Mouse (Mus musculus) G1E-ER4 (cell line): Measurements from ENCODE around the gene D330045A20Rik. TPM values are rescaled to one million over a fixed set of nuclear protein-coding genes. Genes with fewer than 3 reads are reported as not detected.

ENCODE experiments used
- GATA1 ChIP-seq: IDR thresholded peaks from one replicate; pipeline ENCODE4 v1.8.0; 2012; ENCODE audit warnings: low read length, inconsistent platforms
- polyA plus RNA-seq: library from polyadenylated mRNA; stranded (reverse); fragments of >175 nt; gene quantifications from 2 replicates; pipeline ENCODE4 v1.2.3, GENCODE M21; 2012

Gene D330045A20Rik
- 0.55 and 0.81 TPM in 2 replicates for polyA plus RNA-seq

DNA sequence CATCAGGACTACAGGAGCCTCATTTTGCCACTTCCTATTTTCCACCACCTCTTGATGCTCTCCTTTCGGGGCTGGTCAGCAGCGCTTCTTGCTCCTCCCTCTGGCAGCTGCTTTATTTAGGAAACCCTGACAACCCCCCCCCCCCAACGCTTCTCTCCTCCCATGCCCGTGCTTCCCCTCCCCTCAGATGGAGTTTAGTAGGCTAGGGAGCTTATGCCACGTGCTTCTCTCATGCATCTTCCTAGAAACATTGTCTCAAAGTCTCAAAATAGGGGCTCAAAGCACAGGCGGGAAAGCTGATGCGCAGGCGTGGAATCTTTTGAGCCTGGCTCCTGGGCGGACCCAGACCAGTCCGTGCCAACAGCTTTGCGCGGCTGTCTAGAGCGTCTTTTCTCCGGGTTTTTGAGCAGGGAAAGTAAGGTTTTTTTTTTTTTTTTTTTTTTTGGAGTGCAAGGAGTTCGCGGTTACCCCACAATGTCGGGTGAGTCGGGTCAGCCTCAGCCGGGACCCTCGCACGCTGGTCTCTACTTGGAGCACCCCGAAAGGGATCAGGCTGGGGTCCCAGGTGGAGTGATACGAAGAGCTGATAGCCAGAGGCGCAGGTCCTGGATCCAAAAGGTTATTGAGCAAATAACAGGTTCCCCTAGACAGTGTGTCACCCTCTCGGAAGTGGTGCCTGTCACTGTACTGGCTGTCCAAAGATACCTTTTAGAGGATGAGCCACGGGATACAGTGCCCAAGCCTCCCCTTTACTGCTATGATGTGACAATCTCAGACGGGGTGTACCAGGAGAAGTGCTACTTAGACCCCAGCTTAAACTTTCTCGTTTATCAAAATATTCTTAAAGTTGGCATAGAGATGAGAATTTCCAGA, at the start of gene D330045A20Rik:
D330045A20Rik (plus strand) TSS at position 346 of the 873 bp plus-strand sequence.
- no peak for TF ChIP-seq GATA1

DNA sequence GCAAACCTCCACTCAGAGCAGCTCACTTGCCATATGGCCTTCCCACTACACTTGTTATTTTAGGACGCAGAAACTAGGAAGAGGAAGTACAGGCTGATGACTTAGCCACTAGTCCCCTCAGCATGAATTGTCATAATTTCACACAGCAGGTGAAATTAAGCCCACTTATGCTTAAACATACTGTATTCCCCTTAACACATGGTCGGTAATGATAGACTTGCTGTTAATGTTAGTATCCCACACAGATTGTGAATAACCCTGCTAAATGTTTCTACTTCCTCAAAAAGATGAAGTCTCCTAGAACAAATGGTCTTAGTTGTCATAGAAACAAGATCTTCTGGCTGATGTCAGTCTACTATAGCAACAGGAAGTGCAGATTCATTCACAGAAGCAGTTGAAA, 47.6 kb upstream of the D330045A20Rik start:
- TF ChIP-seq GATA1: no peak

DNA sequence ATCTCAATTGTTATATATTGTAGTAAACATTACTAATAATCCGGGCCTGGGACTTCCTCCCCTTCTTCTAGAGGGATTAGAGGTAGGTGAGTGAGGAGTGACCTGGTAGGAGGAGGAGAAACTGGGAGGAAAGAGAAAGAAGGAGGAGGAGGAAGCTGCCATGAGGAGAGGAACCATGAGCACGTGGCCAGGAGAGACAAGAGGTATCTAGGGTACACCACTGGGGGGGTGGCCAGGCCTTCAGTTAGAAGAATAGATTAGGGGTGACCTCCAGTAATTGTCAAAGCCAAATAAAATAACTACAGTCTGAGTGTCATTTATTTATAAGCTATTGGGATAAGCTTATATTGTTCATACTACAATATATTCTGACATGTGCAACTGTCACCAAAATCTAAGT, 45.0 kb upstream of the D330045A20Rik start:
- TF ChIP-seq GATA1: no peak

DNA sequence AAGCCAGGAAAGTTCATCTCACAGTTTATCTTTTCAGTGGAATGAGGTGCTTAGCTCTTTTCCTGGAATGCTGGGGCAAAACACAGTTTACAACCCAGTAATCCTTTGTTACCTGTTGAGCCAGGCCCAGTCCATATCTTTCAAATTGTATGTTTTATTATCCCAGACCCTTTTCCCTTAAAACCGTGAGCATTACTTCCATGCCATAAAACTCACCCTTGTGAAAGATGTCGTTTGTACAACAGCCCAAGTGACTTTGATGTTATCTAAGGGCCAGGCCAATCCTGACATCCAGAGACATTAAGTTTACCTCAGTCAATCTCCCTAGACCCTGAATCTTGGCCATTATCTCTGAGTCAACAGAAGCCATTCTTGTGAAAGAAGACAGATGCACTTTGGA, 23.4 kb upstream of the D330045A20Rik start:
- TF ChIP-seq GATA1: no peak

DNA sequence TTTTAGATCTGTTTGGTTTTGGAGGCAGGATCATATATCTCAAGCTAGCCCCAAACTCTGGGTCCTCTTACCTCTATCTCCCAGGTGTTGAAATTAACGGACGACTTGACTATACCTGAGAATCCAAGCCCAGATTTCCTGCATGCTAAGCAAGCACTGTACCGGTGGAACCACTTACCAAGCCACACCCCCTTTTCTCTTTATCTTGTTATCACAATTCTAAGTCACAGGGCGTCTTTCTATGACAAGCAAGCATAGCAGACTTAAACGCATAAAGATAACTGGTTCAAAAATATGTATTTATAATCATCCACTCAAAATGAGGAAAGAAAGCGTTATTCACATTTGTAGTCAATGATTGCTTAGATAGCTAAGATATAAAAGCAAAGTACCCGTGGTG, 1.9 kb downstream of the D330045A20Rik start:
- TF ChIP-seq GATA1: no peak

DNA sequence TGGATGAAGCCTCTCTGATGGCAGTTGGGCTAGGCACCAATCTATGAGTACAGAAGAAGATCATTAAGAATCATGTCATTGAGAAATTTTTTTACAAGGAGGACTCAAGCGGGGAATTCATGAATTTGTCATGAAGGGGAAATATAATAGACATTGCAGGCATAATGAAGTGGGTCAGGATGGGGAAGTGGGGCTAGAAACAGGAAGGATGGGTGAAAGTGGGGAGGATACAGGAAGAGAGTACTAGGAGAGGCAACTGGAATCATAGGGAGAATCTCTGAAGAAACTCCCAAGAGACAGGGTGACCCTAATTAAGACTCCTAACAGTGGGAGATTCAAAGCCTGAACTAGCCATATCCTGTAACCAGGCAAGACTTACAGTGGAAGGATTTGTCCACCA, 4.8 kb downstream of the D330045A20Rik start:
- no peak for TF ChIP-seq GATA1

DNA sequence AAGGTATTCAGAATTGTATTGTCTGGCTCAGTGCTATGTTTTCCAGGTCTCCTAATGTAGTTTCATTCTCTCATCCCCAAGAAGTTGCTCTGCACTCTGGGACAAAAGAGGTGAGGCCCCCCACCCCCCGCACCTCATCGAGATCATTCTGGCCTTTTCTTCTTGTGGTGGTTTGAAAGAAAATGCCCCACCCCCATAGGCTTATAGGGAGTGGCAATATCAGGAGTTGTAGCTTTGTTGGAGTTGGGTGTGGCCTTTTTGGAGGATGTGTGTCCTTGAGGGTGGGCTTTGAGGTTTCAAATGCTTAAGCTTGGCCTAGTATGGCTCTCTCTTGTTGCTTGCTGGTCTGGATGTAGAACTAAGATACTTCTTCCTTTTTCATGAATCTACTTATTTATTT, 36.0 kb downstream of the D330045A20Rik start:
- TF ChIP-seq GATA1: no peak

DNA sequence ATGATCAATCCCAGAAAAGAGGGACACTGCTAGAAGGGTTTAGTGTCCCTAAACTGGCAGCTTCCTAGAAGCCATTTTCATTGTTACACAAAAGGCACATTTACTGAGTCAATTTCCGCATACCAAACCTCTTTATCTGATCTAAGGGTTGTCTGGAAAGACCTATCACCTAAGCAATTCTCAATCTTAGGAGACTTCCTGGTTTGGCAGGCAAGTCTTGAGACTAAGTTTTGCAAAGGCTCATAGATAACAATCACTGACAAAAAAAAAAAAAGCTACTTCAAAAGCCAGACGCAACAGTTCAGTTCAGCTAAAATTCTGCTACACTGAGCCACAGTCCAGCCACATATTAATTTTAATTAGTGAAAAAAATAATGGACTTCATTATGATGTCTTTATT, 39.1 kb downstream of the D330045A20Rik start:
- no peak for TF ChIP-seq GATA1

DNA sequence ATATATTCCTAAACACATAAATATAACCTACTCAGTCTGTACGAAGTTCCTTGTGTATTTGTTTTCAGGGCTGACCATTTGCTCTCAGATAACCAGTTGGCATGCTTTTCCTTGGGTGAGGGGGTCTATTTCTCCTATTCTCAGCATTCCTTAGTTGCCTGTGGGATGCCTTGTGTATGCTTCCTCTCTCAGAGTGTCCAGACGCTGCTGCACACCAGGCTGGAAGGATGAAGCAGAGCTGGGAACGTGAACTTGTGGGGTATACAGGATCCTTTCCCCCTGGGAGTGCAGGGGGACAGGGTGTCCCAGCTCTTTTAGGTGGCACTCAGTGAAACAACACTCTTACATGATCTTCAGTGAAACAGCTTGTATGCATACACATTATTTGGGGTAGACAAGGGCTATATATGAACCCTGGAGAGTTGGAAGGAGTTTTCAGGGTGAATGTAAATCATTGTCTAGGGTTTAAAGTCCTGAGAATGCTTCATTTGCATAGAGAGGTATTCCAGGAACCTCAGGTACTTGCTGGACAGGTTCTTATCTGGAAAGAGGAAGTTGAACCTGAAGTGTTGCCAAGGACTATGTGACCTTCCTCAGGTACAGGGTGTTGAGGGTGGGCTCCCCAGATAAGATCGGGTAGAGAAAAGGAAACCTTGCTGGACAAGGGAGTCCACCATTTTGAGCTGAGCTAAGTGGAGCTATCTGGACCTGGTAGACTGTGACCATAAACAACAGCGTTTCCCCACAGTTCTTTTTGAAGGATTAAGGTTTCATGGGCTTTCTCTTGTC, 44.3 kb downstream of the D330045A20Rik start:
- TF ChIP-seq GATA1: no peak

DNA sequence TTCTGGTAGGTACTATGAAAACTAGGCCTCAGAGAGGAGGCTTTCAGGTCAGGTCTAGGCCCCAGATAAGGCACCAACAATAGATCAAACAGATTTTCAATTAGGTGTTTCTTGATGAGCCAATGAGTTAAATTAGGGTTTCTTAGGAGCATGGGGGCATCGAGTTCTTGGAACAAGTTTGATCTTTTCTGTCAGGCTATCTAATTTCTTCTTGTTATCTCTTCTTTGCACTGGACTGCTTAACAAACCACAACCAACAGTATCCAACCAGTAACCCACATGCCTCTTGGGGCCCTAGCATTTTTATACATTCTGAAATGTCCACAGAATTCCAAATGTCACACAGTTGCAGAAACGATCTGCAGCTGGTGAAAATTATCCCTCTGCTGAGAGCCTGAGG, 45.6 kb downstream of the D330045A20Rik start:
- TF ChIP-seq GATA1: no peak

DNA sequence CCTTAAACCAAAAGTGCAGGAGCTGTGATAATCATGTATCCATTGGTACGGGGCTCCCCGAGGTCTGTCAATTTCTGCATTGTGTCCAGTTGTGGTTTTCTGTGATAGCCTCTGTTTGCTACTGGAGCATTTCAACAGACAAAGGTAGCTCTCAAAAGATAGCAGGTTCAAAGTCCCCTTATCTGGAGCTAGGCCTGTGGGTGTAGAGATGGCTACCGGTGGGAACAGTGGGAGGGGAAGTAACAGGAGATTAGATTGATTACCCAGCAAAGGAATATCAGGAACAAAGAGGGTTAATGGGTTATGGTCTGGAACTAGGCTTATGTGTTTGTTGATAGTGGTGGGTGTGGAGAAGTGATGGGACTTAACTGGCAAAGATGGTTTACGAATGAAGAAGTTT, 46.8 kb downstream of the D330045A20Rik start:
- TF ChIP-seq GATA1: peak; percentile 15

DNA sequence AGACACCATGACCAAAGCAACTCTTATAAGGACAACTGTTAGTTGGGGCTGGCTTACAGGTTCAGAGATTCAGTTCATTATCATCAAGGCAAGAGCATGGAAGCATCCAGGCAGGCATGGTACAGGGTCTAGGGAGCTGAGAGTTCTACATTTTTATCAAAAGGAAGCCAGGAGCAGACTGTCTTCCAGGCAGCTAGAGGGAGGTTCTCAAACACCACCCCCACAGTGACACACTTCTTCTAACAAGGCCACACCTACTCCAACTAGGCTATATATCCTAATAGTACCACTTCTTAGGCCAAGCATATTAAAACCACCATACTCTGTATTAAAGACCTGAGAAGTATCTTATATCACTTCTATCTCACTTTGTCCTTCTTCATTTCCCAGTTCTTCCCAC, 49.5 kb downstream of the D330045A20Rik start:
- TF ChIP-seq GATA1: no peak

DNA sequence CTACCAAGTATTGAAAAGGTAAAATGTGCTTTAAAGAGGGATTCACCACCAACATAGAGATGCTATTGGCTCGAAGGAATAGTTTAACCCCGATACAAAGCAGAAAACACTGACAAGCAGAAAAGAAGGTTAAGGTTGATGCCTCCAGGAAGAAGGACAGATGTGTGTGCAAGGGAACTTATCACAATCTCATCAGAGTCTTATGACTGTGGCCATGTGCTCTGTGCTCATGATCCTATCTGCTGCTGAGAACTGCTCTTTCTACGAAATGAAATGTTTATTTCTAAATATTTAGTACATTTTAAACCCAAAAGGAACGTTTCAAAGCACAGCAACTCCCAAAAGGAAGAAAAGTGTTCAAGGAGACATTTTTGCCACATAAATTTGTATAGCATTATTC, 52.1 kb downstream of the D330045A20Rik start:
- TF ChIP-seq GATA1: no peak

DNA sequence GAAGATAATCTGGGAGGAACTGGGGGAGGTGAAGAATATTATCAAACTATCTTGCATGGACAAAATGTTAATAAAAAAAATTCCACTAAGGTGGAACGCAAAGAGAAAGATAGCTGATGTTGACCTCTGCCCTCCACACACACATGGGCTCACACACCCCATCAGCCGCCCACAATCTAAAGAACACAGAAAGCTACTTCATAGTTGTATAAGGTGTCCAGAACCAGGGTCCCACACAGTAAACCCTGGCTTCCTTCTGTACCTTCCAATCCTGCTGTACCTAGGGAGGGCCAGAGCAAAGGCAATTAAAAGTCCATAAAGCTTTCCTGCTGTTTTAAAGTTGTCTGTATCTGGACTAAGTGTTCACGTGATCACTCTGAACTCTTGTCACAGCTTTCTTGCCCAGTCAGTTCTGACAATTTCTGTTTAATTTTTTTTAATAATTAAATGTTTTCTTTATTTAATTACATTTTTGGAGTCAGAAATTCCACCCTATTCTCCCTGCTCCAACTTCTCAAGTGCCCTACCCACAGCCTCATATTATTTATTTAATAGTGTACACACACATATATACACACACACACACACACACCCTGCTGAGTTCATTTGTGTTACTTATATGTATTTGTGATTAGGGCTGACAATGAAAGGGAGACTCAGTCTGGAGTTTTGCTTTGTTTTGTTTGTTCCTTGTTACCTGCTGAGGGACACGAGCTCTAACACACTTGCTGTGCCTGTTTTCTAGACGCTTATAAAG, 57.7 kb downstream of the D330045A20Rik start:
- TF ChIP-seq GATA1: no peak

DNA sequence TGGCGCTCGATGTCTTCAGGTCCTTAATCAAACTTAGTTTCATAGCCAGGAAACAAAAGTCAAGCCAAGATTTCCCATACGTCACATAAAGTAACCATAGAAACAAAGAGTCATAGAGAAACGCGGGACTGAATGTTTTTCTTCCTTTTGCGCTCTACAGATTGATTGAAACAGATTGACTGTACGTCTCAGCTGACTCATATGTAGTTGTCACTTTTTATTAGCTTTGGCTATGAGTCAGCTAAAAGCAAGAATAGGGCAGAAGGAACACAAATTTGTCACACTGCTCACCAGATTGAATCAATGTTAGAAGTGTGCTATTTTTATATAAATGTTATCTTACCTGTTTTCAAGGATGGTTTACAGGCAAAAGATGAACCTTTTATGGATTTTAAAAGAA, 63.6 kb downstream of the D330045A20Rik start:
- no peak for TF ChIP-seq GATA1

DNA sequence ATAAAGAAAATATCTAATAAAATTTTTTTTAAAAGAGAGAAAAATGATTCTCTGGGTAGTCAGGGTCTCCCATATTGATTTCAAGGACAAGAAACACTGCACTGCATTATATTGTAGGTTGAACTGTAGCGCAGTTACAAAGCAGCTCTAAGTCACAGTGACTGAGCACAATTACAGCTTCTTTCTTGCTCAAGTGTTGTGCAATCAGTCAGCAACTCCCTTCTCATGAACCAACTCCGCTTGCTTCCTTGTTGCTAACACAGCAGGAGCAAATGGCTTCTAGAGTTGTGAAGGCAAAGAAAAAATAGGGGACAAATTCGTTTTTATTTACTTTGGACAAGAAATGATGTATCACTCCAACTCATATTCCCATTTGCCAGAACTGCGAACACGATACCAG, 70.3 kb downstream of the D330045A20Rik start:
- TF ChIP-seq GATA1: no peak
